ENCODE assay signal across 15 mouse cellular contexts in genomic region chr2:29388937-29389336, GRCm38 (mm10). TPM values are rescaled to one million over a fixed set of nuclear protein-coding genes. Genes with fewer than 3 reads are reported as not detected.
DNase-seq lines count a peak whose midpoint lies in the region; ATAC-seq lines count a peak whose summit lies in the region.
"Had no signal": no experiment of that assay in that cellular context is flagged by ENCODE, and none has a peak within 500 bp of the region (broad histone marks: within the 10 kb centered on the region; RNA-seq: fewer than 3 reads in every experiment).

No protein-coding gene starts in this region.

- no peak overlapping the region for H3K9ac ChIP-seq in forebrain, embryonic 14.5 days (ENCODE audit: low read length)
- H3K9ac ChIP-seq: hindbrain, embryonic 14.5 days; limb, embryonic 15.5 days; lung, embryonic 14.5 days; neural tube, embryonic 13.5 days had no signal

- H3K27me3 ChIP-seq in forebrain, embryonic 14.5 days (replicated peaks; ENCODE audit: control insufficient read depth, insufficient read depth, low read length), result no peaks in the 10 kb centered on the region
- H3K27me3 ChIP-seq in forebrain, embryonic 10.5 days (ENCODE audit: poor library complexity, severe bottlenecking), result no peaks in the 10 kb centered on the region
- H3K27me3 ChIP-seq: limb, embryonic 15.5 days; neural tube, embryonic 13.5 days had no signal

- H3K9me3 ChIP-seq in forebrain, embryonic 14.5 days (replicated peaks; ENCODE audit: control insufficient read depth, low read length), result no peaks in the 10 kb centered on the region
- no peaks in the 10 kb centered on the region for H3K9me3 ChIP-seq in forebrain, embryonic 10.5 days
- H3K9me3 ChIP-seq: limb, embryonic 15.5 days; neural tube, embryonic 13.5 days had no signal

- peak; percentile 54 for DNase-seq in forebrain, embryonic 14.5 days (ENCODE audit: low spot score)
- no peak for DNase-seq in forebrain, embryonic 10.5 days (ENCODE audit: extremely low spot score, low spot score)
- DNase-seq in left cerebral cortex, adult 9 months (ENCODE audit: low spot score in 2 of 2), result peak; percentile 32 to 64
- no peak for DNase-seq in left cerebral cortex, adult 11 months (ENCODE audit: low spot score)
- peak; percentile 50 to 56 for DNase-seq in right cerebral cortex, postnatal 10 days (ENCODE audit: low spot score in 2 of 2)
- DNase-seq in thymus, postnatal 4 days, result peak; percentile 36
- DNase-seq in heart, adult 9 months (ENCODE audit: low spot score in 2 of 2), result no peak
- DNase-seq in heart, adult 11 months, result no peak
- DNase-seq: adrenal gland, postnatal 14 days; cerebellum, postnatal 36 days; kidney, adult 9 months; lung, embryonic 14.5 days had no signal

- no peak for ATAC-seq in forebrain, embryonic 14.5 days

- H3K36me3 ChIP-seq in forebrain, embryonic 14.5 days (ENCODE audit: control insufficient read depth, insufficient read depth, low read length), result no peaks in the 10 kb centered on the region
- no peaks in the 10 kb centered on the region; the same call in 1 of the 2 replicates for H3K36me3 ChIP-seq in forebrain, embryonic 10.5 days (replicated peaks)
- H3K36me3 ChIP-seq: limb, embryonic 15.5 days; neural tube, embryonic 13.5 days had no signal

- H3K27ac ChIP-seq in forebrain, embryonic 14.5 days (ENCODE audit: low read depth, low read length), result 0 out of 2 replicates have a peak overlapping the region, but pooled peaks have one; percentile 63
- no peak overlapping the region for H3K27ac ChIP-seq in forebrain, embryonic 10.5 days
- H3K27ac ChIP-seq: hindbrain, embryonic 14.5 days; limb, embryonic 15.5 days; neural tube, embryonic 13.5 days had no signal

- H3K4me1 ChIP-seq in forebrain, embryonic 14.5 days (ENCODE audit: control insufficient read depth, insufficient read depth, low read length), result peaks cover 25% of the 10 kb centered on the region
- H3K4me1 ChIP-seq in forebrain, embryonic 10.5 days, result peaks cover 23% of the 10 kb centered on the region
- H3K4me1 ChIP-seq: limb, embryonic 15.5 days had no signal

- 70% methylated on average over 7 of the region's 7 CpGs for WGBS in forebrain, embryonic 14.5 days
- WGBS in forebrain, embryonic 10.5 days, result 92% methylated on average over 7 of the region's 7 CpGs

- no peak overlapping the region for H3K4me2 ChIP-seq in forebrain, embryonic 14.5 days (ENCODE audit: low read length)
- H3K4me2 ChIP-seq: hindbrain, embryonic 14.5 days; limb, embryonic 15.5 days; lung, embryonic 14.5 days; neural tube, embryonic 13.5 days had no signal

- H3K4me3 ChIP-seq in forebrain, embryonic 14.5 days (ENCODE audit: low read depth, low read length), result no peak overlapping the region
- H3K4me3 ChIP-seq in forebrain, embryonic 10.5 days, result no peak overlapping the region
- H3K4me3 ChIP-seq: limb, embryonic 15.5 days; neural tube, embryonic 13.5 days had no signal

RNA-seq across cellular contexts. Expression of gene Med27, which starts 42.3 kb away (rescaled TPM):
- 105 and 108 TPM in 2 replicates for polyA plus RNA-seq in forebrain, embryonic 14.5 days (2014; fragmentation: Nextera tagmentation; extraction: Ambion mirVana)
- 59.7 and 63.3 TPM in 2 replicates for polyA plus RNA-seq in forebrain, embryonic 10.5 days (2016; fragmentation: Nextera tagmentation; extraction: Ambion mirVana)

Comparison
In these comparisons a context has a peak if more than half of its experiments do, and no peak if none do; other contexts are left out.
1. DNase-seq: peak in forebrain, embryonic 14.5 days (single experiment), left cerebral cortex, adult 9 months (2 of 2), right cerebral cortex, postnatal 10 days (2 of 2) and thymus, postnatal 4 days (single experiment); none in forebrain, embryonic 10.5 days (single experiment), left cerebral cortex, adult 11 months (single experiment), heart, adult 9 months (0 of 2) and heart, adult 11 months (single experiment).